Mouse (Mus musculus) testis, adult 2 months (tissue): ENCODE data around the gene Cbx2. TPM values are rescaled to one million over a fixed set of nuclear protein-coding genes. Genes with fewer than 3 reads are reported as not detected.
A peak's percentile ranks its signal among the peaks of the same experiment; 100 is the strongest.

Source experiments
- H3K27ac ChIP-seq: fragments of 200-500 bp; 2 replicates; pipeline ENCODE4 v1.5.1; 2012; ENCODE audit warnings: low read depth, low read length; ENCODE audit not compliant: control insufficient read depth, insufficient read depth
- H3K27me3 ChIP-seq: fragments of 200-500 bp; 2 replicates; pipeline ENCODE4 v1.6.1; 2012; ENCODE audit warnings: mild to moderate bottlenecking, low read length, moderate library complexity; ENCODE audit not compliant: control insufficient read depth, insufficient read depth
- H3K36me3 ChIP-seq: fragments of 200-500 bp; 2 replicates; pipeline ENCODE4 v1.6.1; 2012; ENCODE audit warnings: mild to moderate bottlenecking, low read length; ENCODE audit not compliant: control insufficient read depth, insufficient read depth
- H3K4me1 ChIP-seq: fragments of 200-500 bp; 2 replicates; pipeline ENCODE4 v1.6.1; 2012; ENCODE audit warnings: low read length; ENCODE audit not compliant: control insufficient read depth, insufficient read depth
- H3K4me3 ChIP-seq: fragments of 200-500 bp; 2 replicates; pipeline ENCODE4 v1.5.1; 2012; ENCODE audit warnings: low read depth, mild to moderate bottlenecking, low read length, moderate library complexity, mixed read lengths; ENCODE audit not compliant: control insufficient read depth
- CTCF ChIP-seq: fragments of 200-500 bp; IDR thresholded peaks from 2 replicates; pipeline ENCODE4 v1.5.1; 2012; ENCODE audit warnings: low read depth, mild to moderate bottlenecking, inconsistent platforms, low read length, moderate library complexity; ENCODE audit not compliant: control insufficient read depth, insufficient read depth, insufficient replicate concordance
- POLR2A ChIP-seq: fragments of 200-500 bp; IDR thresholded peaks from 2 replicates; pipeline ENCODE4 v1.6.1; 2012; ENCODE audit warnings: low read depth, mild to moderate bottlenecking, inconsistent platforms, low read length, moderate library complexity; ENCODE audit not compliant: control insufficient read depth
- polyA plus RNA-seq: library from polyadenylated mRNA; depleted of rRNA; stranded (reverse); fragments of >200 nt; gene quantifications from 2 replicates; pipeline ENCODE4 v1.2.3, GENCODE M21; 2012

Cbx2 gene
- polyA plus RNA-seq, 1 experiment, result 2.3 TPM

- Histone ChIP-seq H3K36me3 (no peaks in the 10 kb centered on the region), H3K4me1 (no peaks in the 10 kb centered on the region; the same call in 1 of the 2 replicates), H3K27ac (no peak overlapping the region), H3K4me3 (no peak overlapping the region), H3K27me3 (no peaks in the 10 kb centered on the region)
- no peak for TF ChIP-seq CTCF
- TF ChIP-seq POLR2A, result no peak
Measured at GRCm38 (mm10) chr11:118985571-118985970, 37.2 kb upstream of the Cbx2 start.

DNA sequence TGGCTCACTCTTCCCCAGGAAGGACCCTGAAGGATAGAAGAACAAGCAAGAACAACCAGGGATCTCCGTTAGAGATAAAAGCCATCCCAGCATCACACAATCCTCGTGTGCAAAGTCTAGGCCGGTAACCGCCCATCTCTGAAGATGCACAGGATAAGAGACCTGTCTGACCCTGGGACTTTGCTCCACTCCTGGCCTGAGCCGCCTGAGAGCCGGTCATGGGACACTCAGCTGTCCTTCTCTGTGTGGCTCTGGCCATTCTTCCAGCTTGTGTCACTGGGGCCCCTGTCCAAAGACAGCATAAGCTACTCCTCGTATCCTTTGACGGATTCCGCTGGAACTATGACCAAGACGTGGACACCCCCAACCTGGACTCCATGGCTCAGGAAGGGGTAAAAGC, 34.8 kb upstream of the Cbx2 start, which contains the start of gene Enpp7:
Enpp7 (plus strand) TSS at position 190 of the 400 bp plus-strand sequence.
- H3K27ac ChIP-seq, result no peak within 1 kb of the TSS
- H3K4me1 ChIP-seq, result no peaks in the 10 kb centered on the region
- TF ChIP-seq CTCF (no peak), POLR2A (no peak)

DNA sequence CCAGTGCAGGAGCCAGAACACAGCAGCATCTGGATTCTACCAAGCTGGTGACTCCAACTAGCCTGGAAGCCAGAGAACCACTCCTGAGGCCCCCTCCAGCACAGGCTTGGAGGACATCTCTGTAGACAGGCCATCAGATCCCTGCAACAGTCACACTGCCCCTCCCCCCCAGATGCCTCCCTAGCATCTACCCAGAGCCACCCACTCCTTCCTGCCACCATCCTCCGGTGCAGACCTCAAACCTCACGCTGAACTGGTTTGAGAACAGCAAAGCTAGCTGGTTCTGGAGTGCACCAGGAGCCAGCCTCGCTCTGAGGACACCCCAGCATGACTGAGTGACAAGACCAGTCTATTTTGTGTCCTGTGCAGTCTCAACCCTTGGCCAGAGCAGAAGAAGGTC, 30.0 kb upstream of the Cbx2 start:
- Histone ChIP-seq H3K36me3 (no peaks in the 10 kb centered on the region), H3K4me1 (no peaks in the 10 kb centered on the region), H3K27ac (no peak overlapping the region), H3K27me3 (no peaks in the 10 kb centered on the region), H3K4me3 (no peak overlapping the region)
- TF ChIP-seq CTCF (no peak), POLR2A (no peak)

More for the DNA sequence above, 34.8 kb upstream of the Cbx2 start, which contains the start of gene Enpp7:
- Histone ChIP-seq H3K27me3 (no peaks in the 10 kb centered on the region), H3K4me3 (no peak within 1 kb of the TSS), H3K36me3 (no peaks in the 10 kb centered on the region)

GRCm38 (mm10) chr11:118995448-118995847, 27.3 kb upstream of the Cbx2 start:
- H3K36me3 ChIP-seq, result no peaks in the 10 kb centered on the region
- TF ChIP-seq POLR2A (no peak), CTCF (no peak)
- no peak overlapping the region for H3K4me3 ChIP-seq
- H3K27ac ChIP-seq, result no peak overlapping the region
- no peaks in the 10 kb centered on the region for H3K27me3 ChIP-seq
- peaks cover 19% of the 10 kb centered on the region for H3K4me1 ChIP-seq

DNA sequence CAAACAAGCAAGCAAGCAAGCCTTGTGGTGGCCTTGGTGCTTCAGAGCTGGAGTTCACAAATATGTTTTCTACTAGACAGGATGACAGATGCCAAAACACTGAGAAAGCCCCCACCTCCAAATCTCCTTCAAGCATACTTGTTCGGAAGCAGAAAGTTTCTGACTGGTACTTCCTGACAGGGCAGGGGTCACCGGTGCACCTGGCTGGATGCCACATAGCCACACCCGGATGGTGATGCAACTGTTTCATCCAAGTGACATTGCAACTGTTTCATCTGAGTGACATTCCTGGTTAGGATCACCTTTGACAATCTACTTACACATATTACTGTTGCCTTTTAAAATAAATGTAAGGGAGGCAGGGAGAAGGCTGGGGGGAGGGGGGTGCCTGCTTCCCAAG, 25.6 kb upstream of the Cbx2 start:
- no peaks in the 10 kb centered on the region for H3K36me3 ChIP-seq
- TF ChIP-seq CTCF, result no peak
- TF ChIP-seq POLR2A, result no peak
- no peak overlapping the region for H3K27ac ChIP-seq
- H3K27me3 ChIP-seq, result no peaks in the 10 kb centered on the region
- H3K4me1 ChIP-seq, result peaks cover 19% of the 10 kb centered on the region
- H3K4me3 ChIP-seq, result no peak overlapping the region

DNA sequence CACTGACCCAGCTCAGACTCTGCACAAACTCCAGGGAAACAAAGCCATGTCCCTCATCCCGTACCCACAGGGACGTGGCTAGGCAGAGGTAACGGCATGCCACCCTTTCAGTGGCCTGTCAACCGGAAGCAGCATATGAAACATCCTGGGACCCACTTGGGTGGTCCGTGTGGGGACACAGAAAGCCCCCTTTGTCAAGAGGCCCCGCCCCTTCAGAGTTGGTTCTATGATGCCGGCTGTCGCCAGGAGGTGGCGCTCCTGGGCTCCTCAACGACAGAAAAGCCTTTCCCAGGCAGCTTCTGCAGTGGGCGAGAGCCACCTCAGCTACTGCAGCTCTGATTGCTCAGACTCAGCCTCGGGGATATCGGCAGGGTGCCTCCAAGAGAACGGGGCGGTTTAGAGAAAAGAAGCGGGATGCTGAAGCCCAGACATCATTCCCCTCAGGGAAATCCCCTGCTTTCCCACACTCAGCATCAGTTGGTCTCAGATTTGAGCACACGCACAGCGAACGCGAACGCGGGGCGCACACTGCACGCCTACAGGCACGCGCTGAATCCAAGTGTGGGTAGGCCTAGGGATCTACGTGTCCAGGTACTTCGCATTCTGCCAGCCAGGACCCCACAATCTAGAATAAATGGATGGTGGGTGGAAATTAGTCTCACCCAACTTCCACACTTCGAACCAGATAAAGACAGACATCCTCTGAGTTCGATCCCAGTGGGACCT, 24.1 kb upstream of the Cbx2 start:
- H3K36me3 ChIP-seq, result no peaks in the 10 kb centered on the region
- peak overlapping the region; percentile 56 for H3K4me3 ChIP-seq
- peaks cover 19% of the 10 kb centered on the region for H3K4me1 ChIP-seq
- TF ChIP-seq POLR2A (no peak), CTCF (peak; percentile 64; the same call in 1 of the 2 replicates)
- H3K27me3 ChIP-seq, result no peaks in the 10 kb centered on the region
- no peak overlapping the region for H3K27ac ChIP-seq

- H3K27me3 ChIP-seq, result no peaks in the 10 kb centered on the region
- peaks cover 19% of the 10 kb centered on the region for H3K4me1 ChIP-seq
- peak overlapping the region; percentile 56 for H3K4me3 ChIP-seq
- H3K27ac ChIP-seq, result no peak overlapping the region
- no peaks in the 10 kb centered on the region for H3K36me3 ChIP-seq
- TF ChIP-seq POLR2A (no peak), CTCF (0 out of 2 replicates have a peak, but pooled peaks have one; percentile 1)
Measured at GRCm38 (mm10) chr11:118999361-118999804, 23.4 kb upstream of the Cbx2 start.
